Mouse (Mus musculus): ENCODE measurements around the gene Frmd4a. TPM values are rescaled to one million over a fixed set of nuclear protein-coding genes. Genes with fewer than 3 reads are reported as not detected.
A peak's percentile ranks its signal among the peaks of the same experiment; 100 is the strongest.

Frmd4a gene
- polyA plus RNA-seq, 1 experiment from 2014 or later = 59.6 TPM

GRCm38 (mm10) chr2:4260324-4261058 is 243.0 kb downstream of the Frmd4a start:
- no peaks in the 10 kb centered on the region for H3K27me3 ChIP-seq
- no peak overlapping the region; the same call in 1 of the 2 replicates for H3K27ac ChIP-seq
- peaks cover 10% of the 10 kb centered on the region for H3K4me1 ChIP-seq (replicated peaks)
- no peak overlapping the region for H3K9ac ChIP-seq
- H3K4me3 ChIP-seq = no peak overlapping the region
- H3K36me3 ChIP-seq = no peaks in the 10 kb centered on the region
- ATAC-seq (ENCODE audit: low FRiP score) = peak; percentile 68
- H3K4me2 ChIP-seq = no peak overlapping the region
- 23% methylated on average over 10 of the region's 10 CpGs for WGBS
- H3K9me3 ChIP-seq = no peaks in the 10 kb centered on the region

- Histone ChIP-seq H3K4me2 (no peak overlapping the region), H3K4me3 (no peak overlapping the region), H3K27ac (no peak overlapping the region), H3K9ac (no peak overlapping the region), H3K9me3 (no peaks in the 10 kb centered on the region), H3K36me3 (no peaks in the 10 kb centered on the region), H3K27me3 (no peaks in the 10 kb centered on the region), H3K4me1 (replicated peaks) (peaks cover 12% of the 10 kb centered on the region)
- ATAC-seq (ENCODE audit: low FRiP score) = no peak
- WGBS = 83% methylated on average over 3 of the region's 3 CpGs
Measured at GRCm38 (mm10) chr2:4262667-4263066, 245.2 kb downstream of the Frmd4a start.

GRCm38 (mm10) chr2:4267377-4267776 is 249.9 kb downstream of the Frmd4a start:
- Histone ChIP-seq H3K27me3 (no peaks in the 10 kb centered on the region), H3K4me3 (no peak overlapping the region), H3K36me3 (no peaks in the 10 kb centered on the region), H3K4me1 (replicated peaks) (0 out of 2 replicates have a peak, but pooled peaks cover 3% of the 10 kb centered on the region), H3K9me3 (no peaks in the 10 kb centered on the region), H3K9ac (no peak overlapping the region), H3K4me2 (no peak overlapping the region), H3K27ac (no peak overlapping the region)
- no peak for ATAC-seq (ENCODE audit: low FRiP score)
- 88% methylated on average over 6 of the region's 7 CpGs for WGBS

- Histone ChIP-seq H3K36me3 (no peaks in the 10 kb centered on the region), H3K27me3 (no peaks in the 10 kb centered on the region), H3K4me1 (replicated peaks) (peaks cover 27% of the 10 kb centered on the region), H3K4me3 (no peak overlapping the region), H3K4me2 (no peak overlapping the region), H3K9ac (no peak overlapping the region), H3K9me3 (no peaks in the 10 kb centered on the region), H3K27ac (no peak overlapping the region)
- no peak for ATAC-seq (ENCODE audit: low FRiP score)
- WGBS = 60% methylated on average over 5 of the region's 5 CpGs
Measured at GRCm38 (mm10) chr2:4282777-4283176, 265.3 kb downstream of the Frmd4a start.

DNA sequence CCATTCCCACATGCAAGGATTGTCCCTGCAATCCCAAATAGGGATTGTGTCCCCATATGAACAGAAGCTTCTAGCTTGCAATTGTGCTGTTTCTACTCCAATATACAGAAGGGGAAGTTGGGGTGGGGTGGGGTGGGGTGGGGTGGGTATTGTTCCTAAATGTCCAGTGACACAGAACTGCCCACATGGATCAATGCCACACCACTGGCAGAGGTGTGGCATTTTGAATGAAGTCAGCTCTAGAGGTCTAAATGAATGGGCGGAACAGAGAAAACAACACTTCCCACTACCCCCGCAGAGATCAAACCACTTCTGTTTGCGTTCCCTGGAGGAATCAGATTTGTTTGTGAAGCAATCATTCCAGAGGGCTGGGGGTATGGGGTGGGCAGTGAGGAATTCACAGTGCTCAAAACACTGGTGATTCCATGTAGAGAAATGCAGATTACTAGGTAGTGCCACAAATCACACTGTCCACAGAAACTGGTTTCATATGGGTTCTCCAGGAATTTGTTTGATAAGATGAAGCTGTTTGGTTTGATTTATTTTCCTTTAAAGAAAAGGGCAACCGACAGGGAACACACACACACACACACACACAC is 268.3 kb downstream of the Frmd4a start:
- H3K27ac ChIP-seq = no peak overlapping the region
- no peak overlapping the region for H3K9ac ChIP-seq
- H3K4me1 ChIP-seq (replicated peaks) = peaks cover 27% of the 10 kb centered on the region
- no peak overlapping the region for H3K4me3 ChIP-seq
- no peaks in the 10 kb centered on the region for H3K36me3 ChIP-seq
- no peaks in the 10 kb centered on the region for H3K27me3 ChIP-seq
- WGBS = 31% methylated on average over 4 of the region's 4 CpGs
- H3K4me2 ChIP-seq = no peak overlapping the region
- no peak for ATAC-seq (ENCODE audit: low FRiP score)
- no peaks in the 10 kb centered on the region for H3K9me3 ChIP-seq

DNA sequence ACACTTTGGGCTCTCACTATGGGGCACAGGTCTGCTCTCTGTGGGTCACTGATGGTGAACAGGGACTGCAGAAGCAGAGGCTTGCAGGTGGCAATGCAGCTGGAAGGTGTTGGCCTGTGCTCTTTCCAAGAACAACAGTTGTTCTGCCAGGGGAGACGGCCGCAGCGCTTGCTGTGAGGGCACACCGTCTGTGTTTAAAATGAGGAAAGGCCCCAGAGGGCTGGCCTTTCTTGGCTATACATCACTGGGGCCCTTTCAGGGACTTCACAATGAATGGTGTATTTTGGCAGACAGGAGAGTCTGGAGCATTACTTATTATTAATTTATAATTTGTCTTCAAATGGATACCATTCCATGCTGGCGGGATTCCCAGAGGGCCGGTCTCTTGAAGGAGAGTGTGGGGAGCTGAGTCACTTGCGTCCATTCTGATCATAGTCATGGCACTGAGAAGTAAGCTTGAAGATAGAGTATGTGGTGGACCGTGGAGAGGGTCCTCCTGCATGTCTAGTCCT is 268.9 kb downstream of the Frmd4a start:
- Histone ChIP-seq H3K4me2 (peak overlapping the region; percentile 21; the same call in 1 of the 2 replicates), H3K4me1 (replicated peaks) (peaks cover 27% of the 10 kb centered on the region), H3K4me3 (no peak overlapping the region), H3K36me3 (no peaks in the 10 kb centered on the region), H3K9me3 (no peaks in the 10 kb centered on the region), H3K9ac (no peak overlapping the region), H3K27me3 (no peaks in the 10 kb centered on the region), H3K27ac (no peak overlapping the region)
- no peak for ATAC-seq (ENCODE audit: low FRiP score)
- 25% methylated on average over 8 of the region's 8 CpGs for WGBS

DNA sequence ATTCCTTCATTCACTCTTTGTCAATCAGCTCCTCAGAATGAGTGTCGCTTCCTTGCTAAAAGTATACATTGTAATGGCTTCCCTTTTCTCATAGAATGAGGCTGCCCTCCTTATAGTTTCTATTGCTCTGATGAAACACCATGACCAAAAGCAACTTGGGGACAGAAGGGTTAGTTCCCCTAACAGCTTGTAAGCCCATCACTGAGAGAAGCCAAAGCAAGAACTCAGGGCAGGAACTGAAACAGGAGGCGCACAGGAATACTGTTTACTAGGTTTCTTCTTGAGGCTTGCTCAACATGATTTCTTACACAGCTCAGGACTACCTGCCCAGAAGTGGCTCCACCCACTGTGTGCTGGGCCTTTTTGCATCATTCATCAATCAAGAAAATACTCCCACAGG is 273.0 kb downstream of the Frmd4a start:
- Histone ChIP-seq H3K4me3 (no peak overlapping the region), H3K9ac (no peak overlapping the region), H3K27ac (no peak overlapping the region), H3K27me3 (no peaks in the 10 kb centered on the region), H3K36me3 (no peaks in the 10 kb centered on the region), H3K9me3 (no peaks in the 10 kb centered on the region), H3K4me1 (replicated peaks) (peaks cover 19% of the 10 kb centered on the region), H3K4me2 (no peak overlapping the region)
- ATAC-seq (ENCODE audit: low FRiP score) = no peak
- WGBS = 90% methylated on average over 2 of the region's 2 CpGs

DNA sequence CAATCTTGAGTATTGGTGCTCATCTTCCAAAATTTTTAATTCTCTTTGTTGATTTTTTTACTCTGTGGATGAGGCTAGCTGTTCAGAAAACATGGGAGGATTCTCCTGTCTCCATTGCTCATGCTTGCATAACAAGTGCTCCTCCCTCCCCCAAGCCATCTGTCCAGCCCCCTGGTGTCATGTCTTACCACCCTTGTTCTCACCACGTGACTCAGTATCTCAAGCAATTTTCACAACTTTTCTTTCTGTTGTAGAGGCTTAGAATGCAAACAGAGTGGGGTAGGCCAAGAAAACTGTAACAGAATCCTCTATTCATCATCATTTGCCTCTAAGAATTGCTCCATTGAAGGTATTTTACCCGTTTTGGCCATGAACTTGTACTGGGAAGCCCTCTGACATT is 273.6 kb downstream of the Frmd4a start:
- H3K36me3 ChIP-seq = no peaks in the 10 kb centered on the region
- no peak overlapping the region for H3K4me2 ChIP-seq
- WGBS = 62% methylated on average over 2 of the region's 2 CpGs
- no peak overlapping the region for H3K9ac ChIP-seq
- ATAC-seq (ENCODE audit: low FRiP score) = no peak
- no peak overlapping the region for H3K4me3 ChIP-seq
- H3K4me1 ChIP-seq (replicated peaks) = peaks cover 13% of the 10 kb centered on the region
- H3K27ac ChIP-seq = no peak overlapping the region
- no peaks in the 10 kb centered on the region for H3K27me3 ChIP-seq
- H3K9me3 ChIP-seq = no peaks in the 10 kb centered on the region

GRCm38 (mm10) chr2:4291671-4292070 is 274.2 kb downstream of the Frmd4a start:
- Histone ChIP-seq H3K4me3 (no peak overlapping the region), H3K27ac (no peak overlapping the region), H3K4me1 (replicated peaks) (peaks cover 8% of the 10 kb centered on the region), H3K4me2 (no peak overlapping the region), H3K36me3 (no peaks in the 10 kb centered on the region), H3K9ac (no peak overlapping the region), H3K27me3 (no peaks in the 10 kb centered on the region), H3K9me3 (no peaks in the 10 kb centered on the region)
- 93% methylated on average over 3 of the region's 3 CpGs for WGBS
- no peak for ATAC-seq (ENCODE audit: low FRiP score)

- no peak overlapping the region for H3K4me3 ChIP-seq
- no peak overlapping the region for H3K4me2 ChIP-seq
- H3K9ac ChIP-seq = no peak overlapping the region
- no peaks in the 10 kb centered on the region for H3K36me3 ChIP-seq
- peaks cover 21% of the 10 kb centered on the region for H3K4me1 ChIP-seq (replicated peaks)
- WGBS = 92% methylated on average over 1 of the region's 1 CpGs
- H3K27ac ChIP-seq = no peak overlapping the region
- H3K9me3 ChIP-seq = no peaks in the 10 kb centered on the region
- no peak for ATAC-seq (ENCODE audit: low FRiP score)
- H3K27me3 ChIP-seq = no peaks in the 10 kb centered on the region
Measured at GRCm38 (mm10) chr2:4293726-4294125, 276.2 kb downstream of the Frmd4a start.

- Histone ChIP-seq H3K4me2 (no peak overlapping the region), H3K27ac (no peak overlapping the region), H3K9me3 (no peaks in the 10 kb centered on the region), H3K9ac (no peak overlapping the region), H3K36me3 (no peaks in the 10 kb centered on the region), H3K4me1 (replicated peaks) (peaks cover 40% of the 10 kb centered on the region), H3K4me3 (no peak overlapping the region), H3K27me3 (no peaks in the 10 kb centered on the region)
- ATAC-seq (ENCODE audit: low FRiP score) = no peak
Measured at GRCm38 (mm10) chr2:4295641-4296040, 278.1 kb downstream of the Frmd4a start.

- H3K27me3 ChIP-seq = no peaks in the 10 kb centered on the region
- WGBS = 59% methylated on average over 10 of the region's 10 CpGs
- H3K9me3 ChIP-seq = no peaks in the 10 kb centered on the region
- no peak overlapping the region for H3K9ac ChIP-seq
- H3K4me2 ChIP-seq = no peak overlapping the region
- H3K36me3 ChIP-seq = no peaks in the 10 kb centered on the region
- H3K4me3 ChIP-seq = no peak overlapping the region
- no peak overlapping the region for H3K27ac ChIP-seq
- ATAC-seq (ENCODE audit: low FRiP score) = no peak
- peaks cover 50% of the 10 kb centered on the region for H3K4me1 ChIP-seq (replicated peaks)
Measured at GRCm38 (mm10) chr2:4296881-4297280, 279.4 kb downstream of the Frmd4a start.

Measured in hindbrain, embryonic 13.5 days (tissue).